In the genomic region with DNA sequence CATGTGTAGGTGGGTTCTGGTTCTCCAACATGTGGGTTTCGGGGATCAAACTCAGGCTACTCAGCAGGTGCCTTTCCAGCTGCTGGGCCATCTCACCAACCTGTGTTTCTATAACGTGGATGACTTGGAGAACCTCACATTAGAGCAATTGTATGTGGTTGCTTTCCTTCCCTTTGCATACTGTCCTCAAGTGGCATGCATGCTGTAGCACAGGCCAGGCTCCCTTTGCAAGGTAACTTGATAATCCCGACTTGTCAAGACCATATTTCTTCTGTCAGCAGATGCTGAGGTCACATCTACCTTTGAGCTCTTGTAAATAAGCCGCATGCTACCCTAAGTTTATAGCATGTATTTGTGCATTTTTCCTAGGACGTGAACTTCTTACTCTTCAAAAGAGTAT, we compare ENCODE assay signal across 22 mouse cellular contexts. TPM values are rescaled to one million over a fixed set of nuclear protein-coding genes. Genes with fewer than 3 reads are reported as not detected.
DNase-seq lines count a peak whose midpoint lies in the region; ATAC-seq and TF ChIP-seq lines count a peak whose summit lies in the region.
"Had no signal": no experiment of that assay in that cellular context is flagged by ENCODE, and none has a peak within 500 bp of the region (broad histone marks: within the 10 kb centered on the region; RNA-seq: fewer than 3 reads in every experiment).

No protein-coding gene starts in this region.

- peak; percentile 51; the same call in 1 of the 2 replicates for ATAC-seq in kidney, embryonic 14.5 days (ENCODE audit: low FRiP score, low TSS enrichment)
- ATAC-seq in kidney, embryonic 15.5 days (replicated peaks; ENCODE audit: low FRiP score) = peak; percentile 27; the same call in 1 of the 2 replicates
- 0 out of 2 replicates have a peak, but pooled peaks have one; percentile 57 for ATAC-seq in kidney, embryonic 16.5 days (ENCODE audit: low FRiP score, low TSS enrichment)
- peak; percentile 31; the same call in 1 of the 2 replicates for ATAC-seq in stomach, embryonic 14.5 days (ENCODE audit: insufficient number of reproducible peaks, insufficient read depth, low FRiP score, low read depth)
- no peak for ATAC-seq in stomach, postnatal 0 days (ENCODE audit: low FRiP score, low TSS enrichment)
- ATAC-seq: activated CD4-positive, CD25-positive, alpha-beta regulatory T cell, adult 4 months; CD4-positive, CD25-positive, alpha-beta regulatory T cell, adult 4 months; Patski had no signal

- H3K9ac ChIP-seq in kidney, embryonic 14.5 days (ENCODE audit: low read depth, low read length) = no peak overlapping the region
- no peak overlapping the region for H3K9ac ChIP-seq in kidney, embryonic 15.5 days
- H3K9ac ChIP-seq in kidney, embryonic 16.5 days (replicated peaks; ENCODE audit: low read length) = no peak overlapping the region
- H3K9ac ChIP-seq in stomach, embryonic 14.5 days (replicated peaks; ENCODE audit: low read depth, low read length) = no peak overlapping the region
- H3K9ac ChIP-seq in stomach, postnatal 0 days (ENCODE audit: low read length) = no peak overlapping the region

- no peaks in the 10 kb centered on the region for H3K36me3 ChIP-seq in kidney, embryonic 14.5 days (ENCODE audit: control insufficient read depth, insufficient read depth, low read length)
- H3K36me3 ChIP-seq in kidney, embryonic 15.5 days = no peaks in the 10 kb centered on the region
- H3K36me3 ChIP-seq in kidney, embryonic 16.5 days (ENCODE audit: insufficient read depth, low read length) = no peaks in the 10 kb centered on the region
- no peaks in the 10 kb centered on the region for H3K36me3 ChIP-seq in stomach, embryonic 14.5 days (ENCODE audit: control insufficient read depth, insufficient read depth, low read length)
- H3K36me3 ChIP-seq in stomach, postnatal 0 days (ENCODE audit: control insufficient read depth, insufficient read depth, low read length) = no peaks in the 10 kb centered on the region
- H3K36me3 ChIP-seq: G1E had no signal

- no peak for TF ChIP-seq EP300 in stomach, postnatal 0 days (optimal IDR thresholded peaks at IDR 0.05)

- no peak for DNase-seq in kidney, adult 18-20 months
- no peak for DNase-seq in kidney, postnatal 25 days
- no peak for DNase-seq in kidney, postnatal 14 days
- DNase-seq in stomach, postnatal 0 days (ENCODE audit: low spot score) = no peak
- DNase-seq: adrenal gland, adult 2 months; adrenal gland, adult 8-10 months; adrenal gland, postnatal 10 days; adrenal gland, postnatal 14 days; adrenal gland, postnatal 25 days; adrenal gland, postnatal 36 days; B cell, adult 2 months; cerebellum, adult 11 months; cerebellum, adult 11-12 months had no signal

- H3K4me3 ChIP-seq in kidney, embryonic 14.5 days (ENCODE audit: low read length) = no peak overlapping the region
- no peak overlapping the region for H3K4me3 ChIP-seq in kidney, embryonic 15.5 days (replicated peaks)
- H3K4me3 ChIP-seq in kidney, embryonic 16.5 days (ENCODE audit: low read length) = no peak overlapping the region
- H3K4me3 ChIP-seq in stomach, embryonic 14.5 days (ENCODE audit: low read depth, low read length) = no peak overlapping the region
- no peak overlapping the region for H3K4me3 ChIP-seq in stomach, postnatal 0 days (ENCODE audit: low read depth, low read length)

- TF ChIP-seq CTCF in stomach, postnatal 0 days (IDR thresholded peaks at IDR 0.05; ENCODE audit: low read depth) = no peak

- H3K27me3 ChIP-seq in kidney, embryonic 14.5 days (ENCODE audit: control insufficient read depth, insufficient read depth, low read length) = no peaks in the 10 kb centered on the region
- H3K27me3 ChIP-seq in kidney, embryonic 15.5 days = no peaks in the 10 kb centered on the region
- H3K27me3 ChIP-seq in kidney, embryonic 16.5 days (ENCODE audit: insufficient read depth, low read length) = no peaks in the 10 kb centered on the region
- no peaks in the 10 kb centered on the region for H3K27me3 ChIP-seq in stomach, embryonic 14.5 days (ENCODE audit: control insufficient read depth, insufficient read depth, low read length)
- no peaks in the 10 kb centered on the region for H3K27me3 ChIP-seq in stomach, postnatal 0 days (ENCODE audit: control insufficient read depth, insufficient read depth, low read length)
- H3K27me3 ChIP-seq: CH12.LX, Patski had no signal

- no peaks in the 10 kb centered on the region for H3K4me1 ChIP-seq in kidney, embryonic 14.5 days (ENCODE audit: control insufficient read depth, insufficient read depth, low read length)
- no peaks in the 10 kb centered on the region for H3K4me1 ChIP-seq in kidney, embryonic 15.5 days
- no peaks in the 10 kb centered on the region for H3K4me1 ChIP-seq in kidney, embryonic 16.5 days (ENCODE audit: insufficient read depth, low read length)
- no peaks in the 10 kb centered on the region for H3K4me1 ChIP-seq in stomach, embryonic 14.5 days (ENCODE audit: control insufficient read depth, insufficient read depth, low read length)
- H3K4me1 ChIP-seq in stomach, postnatal 0 days (replicated peaks; ENCODE audit: control insufficient read depth, insufficient read depth) = no peaks in the 10 kb centered on the region

- WGBS in kidney, embryonic 14.5 days = 41% methylated on average over 5 of the region's 5 CpGs
- 50% methylated on average over 5 of the region's 5 CpGs for WGBS in kidney, embryonic 15.5 days
- 49% methylated on average over 5 of the region's 5 CpGs for WGBS in kidney, embryonic 16.5 days
- 74% methylated on average over 5 of the region's 5 CpGs for WGBS in stomach, embryonic 14.5 days
- WGBS in stomach, postnatal 0 days = 61% methylated on average over 5 of the region's 5 CpGs

- no peak overlapping the region for H3K27ac ChIP-seq in kidney, embryonic 14.5 days (ENCODE audit: low read depth, low read length)
- no peak overlapping the region for H3K27ac ChIP-seq in kidney, embryonic 15.5 days
- H3K27ac ChIP-seq in kidney, embryonic 16.5 days (ENCODE audit: low read length) = no peak overlapping the region
- peak overlapping the region; percentile 2; the same call in 1 of the 2 replicates for H3K27ac ChIP-seq in stomach, embryonic 14.5 days (ENCODE audit: low read length)
- H3K27ac ChIP-seq in stomach, postnatal 0 days (replicated peaks) = no peak overlapping the region

- H3K9me3 ChIP-seq in kidney, embryonic 14.5 days (ENCODE audit: control insufficient read depth, low read length) = no peaks in the 10 kb centered on the region
- no peaks in the 10 kb centered on the region for H3K9me3 ChIP-seq in kidney, embryonic 15.5 days (replicated peaks)
- no peaks in the 10 kb centered on the region for H3K9me3 ChIP-seq in kidney, embryonic 16.5 days (ENCODE audit: low read length)
- H3K9me3 ChIP-seq in stomach, embryonic 14.5 days (ENCODE audit: control insufficient read depth, low read depth, low read length) = no peaks in the 10 kb centered on the region
- no peaks in the 10 kb centered on the region for H3K9me3 ChIP-seq in stomach, postnatal 0 days (ENCODE audit: control insufficient read depth, low read length)
- H3K9me3 ChIP-seq: G1E had no signal

- H3K4me2 ChIP-seq in kidney, embryonic 14.5 days (replicated peaks; ENCODE audit: low read depth, low read length) = no peak overlapping the region
- H3K4me2 ChIP-seq in kidney, embryonic 15.5 days = no peak overlapping the region
- no peak overlapping the region for H3K4me2 ChIP-seq in kidney, embryonic 16.5 days (replicated peaks; ENCODE audit: low read depth, low read length)
- no peak overlapping the region for H3K4me2 ChIP-seq in stomach, embryonic 14.5 days (replicated peaks; ENCODE audit: low read depth, low read length)
- H3K4me2 ChIP-seq in stomach, postnatal 0 days (replicated peaks; ENCODE audit: low read depth) = no peak overlapping the region

RNA-seq across cellular contexts. Expression of gene Abi3bp, which starts 36.6 kb away (rescaled TPM):
- 2.4 and 2.5 TPM in 2 replicates for polyA plus RNA-seq in kidney, embryonic 14.5 days (2014; fragmentation: Nextera tagmentation; extraction: Ambion mirVana)
- polyA plus RNA-seq in kidney, embryonic 15.5 days (2015; fragmentation: Nextera tagmentation; extraction: Ambion mirVana) = 4.6 and 5.1 TPM in 2 replicates
- polyA plus RNA-seq in kidney, embryonic 16.5 days (2015; fragmentation: Nextera tagmentation; extraction: Ambion mirVana) = 3.8 and 4.2 TPM in 2 replicates
- 45.4 and 46.0 TPM in 2 replicates for polyA plus RNA-seq in stomach, embryonic 14.5 days (2014; fragmentation: Nextera tagmentation; extraction: Ambion mirVana)
- polyA plus RNA-seq in stomach, postnatal 0 days (2015; fragmentation: Nextera tagmentation; extraction: Ambion mirVana) = 24.7 and 28.6 TPM in 2 replicates
- polyA plus RNA-seq: G1E had no signal
